Mouse (Mus musculus): ENCODE results near the gene Natd1. TPM values are rescaled to one million over a fixed set of nuclear protein-coding genes. Genes with fewer than 3 reads are reported as not detected.
"Not testable (repeated sequence)": the region's sequence is repeated elsewhere in the genome, so short reads cannot be mapped to it uniquely, and the experiment has no call there.

Gene Natd1
- total RNA-seq, 2 experiments from 2014 or later: 10.6 TPM

DNA sequence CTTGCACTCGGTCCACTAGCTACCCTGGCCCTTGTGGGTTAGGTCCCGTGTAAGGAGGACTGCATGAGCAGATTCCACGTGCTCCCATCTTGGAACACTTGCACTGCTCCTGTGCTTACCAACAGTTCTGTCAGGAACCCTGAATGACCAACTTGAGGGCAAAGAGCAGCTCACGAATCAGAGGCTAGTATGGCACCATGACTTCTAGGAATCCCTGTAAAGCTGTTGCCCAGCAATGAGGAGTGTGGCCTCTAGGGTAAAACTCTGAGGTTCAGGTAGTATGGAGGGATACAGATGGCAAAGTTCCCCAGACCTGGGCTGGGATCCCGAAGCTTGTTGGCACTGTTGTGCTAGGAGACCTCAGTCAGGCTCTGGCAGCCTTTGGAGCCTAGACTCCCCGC is 10.9 kb downstream of the Natd1 start:
- H3K4me3 ChIP-seq: no peak overlapping the region
- DNase-seq (ENCODE audit: low spot score in 2 of 2): no peak
- H3K27ac ChIP-seq: no peak overlapping the region
- TF ChIP-seq CTCF (conservative IDR thresholded peaks at IDR 0.05): no peak

DNA sequence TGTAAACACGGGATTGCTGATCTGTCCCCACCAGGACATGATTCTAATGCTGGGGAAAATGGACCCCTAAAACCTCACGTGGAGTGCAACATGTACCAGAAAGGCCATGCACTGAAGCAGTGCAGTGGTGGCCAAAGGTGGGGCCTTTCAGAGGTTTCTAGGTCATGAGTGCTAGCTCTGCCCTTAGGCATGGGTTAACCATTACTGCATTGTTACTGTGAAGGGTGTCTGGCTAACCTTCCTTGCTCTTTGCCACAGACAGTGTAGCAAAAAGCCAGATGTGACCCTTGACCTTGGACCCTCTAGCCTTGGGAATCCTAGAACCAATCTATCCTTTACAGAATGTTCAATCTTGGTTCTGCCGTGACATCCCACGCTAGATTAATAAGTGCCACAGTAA is 12.1 kb downstream of the Natd1 start:
- no peak for DNase-seq (ENCODE audit: low spot score in 2 of 2)
- TF ChIP-seq CTCF (conservative IDR thresholded peaks at IDR 0.05): no peak
- no peak overlapping the region for H3K27ac ChIP-seq
- H3K4me3 ChIP-seq: no peak overlapping the region

GRCm38 (mm10) chr11:60902001-60902400 is 12.5 kb downstream of the Natd1 start:
- Histone ChIP-seq H3K4me3 (no peak overlapping the region), H3K27ac (no peak overlapping the region)
- DNase-seq (ENCODE audit: low spot score in 2 of 2): no peak
- TF ChIP-seq CTCF (conservative IDR thresholded peaks at IDR 0.05): no peak

- no peak for TF ChIP-seq CTCF (conservative IDR thresholded peaks at IDR 0.05)
- H3K27ac ChIP-seq: no peak overlapping the region
- no peak overlapping the region for H3K4me3 ChIP-seq
- no peak for DNase-seq (ENCODE audit: low spot score in 2 of 2)
These were observed 18.6 kb downstream of the Natd1 start for GRCm38 (mm10) chr11:60895915-60896314.

DNA sequence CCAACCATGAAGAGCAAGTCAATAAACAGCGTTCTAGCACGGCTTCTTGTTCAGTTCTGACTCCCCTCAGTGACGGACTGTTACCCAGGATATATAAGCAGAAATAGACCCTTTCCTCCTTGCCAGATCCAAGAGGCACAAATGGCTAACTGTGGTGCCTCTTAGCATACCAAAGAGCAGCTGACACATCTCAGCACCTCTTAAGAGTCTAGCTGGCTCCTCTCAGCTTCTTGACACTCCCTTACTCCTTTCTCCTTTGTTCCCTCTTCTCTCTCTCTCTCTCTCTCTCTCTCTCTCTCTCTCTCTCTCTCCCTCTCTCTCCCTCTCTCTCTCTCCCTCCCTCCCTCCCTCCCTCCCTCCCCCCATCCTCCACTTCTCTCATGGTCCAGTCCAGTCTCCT is 23.8 kb downstream of the Natd1 start:
- TF ChIP-seq CTCF (conservative IDR thresholded peaks at IDR 0.05): no peak

DNA sequence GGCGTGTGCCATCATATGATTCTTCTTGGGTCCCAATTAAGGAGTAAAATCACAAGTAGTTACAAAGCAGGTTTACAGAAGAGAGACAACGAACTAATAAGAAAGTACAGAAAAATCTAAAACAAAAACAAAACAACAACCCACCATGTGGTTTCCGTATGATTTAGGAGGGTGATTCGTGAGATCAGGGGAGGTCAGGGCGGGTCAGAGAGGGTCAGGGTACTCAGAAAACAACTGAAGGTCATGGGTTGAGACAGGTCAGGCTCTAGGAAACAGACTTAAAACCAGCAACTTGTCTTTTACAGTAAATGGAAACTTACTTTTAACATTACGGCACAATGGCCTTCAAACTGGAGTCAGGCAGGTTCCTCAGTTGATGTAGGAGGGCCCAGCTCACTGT is 24.3 kb downstream of the Natd1 start:
- no peak overlapping the region for H3K27ac ChIP-seq
- no peak overlapping the region for H3K4me3 ChIP-seq
- DNase-seq (ENCODE audit: low spot score in 2 of 2): no peak
- TF ChIP-seq CTCF (conservative IDR thresholded peaks at IDR 0.05): no peak

More for the DNA sequence above, 23.8 kb downstream of the Natd1 start:
- no peak overlapping the region for H3K4me3 ChIP-seq
- no peak for DNase-seq (ENCODE audit: low spot score in 2 of 2)
- no peak overlapping the region for H3K27ac ChIP-seq

DNA sequence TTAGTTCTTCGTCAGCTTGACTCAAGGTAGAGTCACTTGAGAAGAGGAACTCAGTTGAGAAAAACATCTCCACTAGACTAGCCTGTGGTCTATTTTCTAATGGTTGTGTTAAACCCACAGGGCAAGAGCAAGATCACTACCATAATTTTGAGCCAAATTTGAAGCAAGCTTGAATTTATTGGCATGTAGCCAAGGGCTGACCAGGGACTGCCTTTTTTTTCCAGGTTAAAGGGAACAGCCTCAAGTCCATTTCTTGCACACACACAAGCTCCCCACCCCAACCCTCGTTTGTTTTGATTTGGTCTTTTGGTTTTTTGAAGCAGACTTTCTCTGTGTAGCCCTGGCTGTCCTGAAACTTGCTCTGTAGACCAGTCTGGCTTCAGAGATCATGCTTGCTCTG is 24.7 kb downstream of the Natd1 start:
- no peak for DNase-seq (ENCODE audit: low spot score in 2 of 2)
- TF ChIP-seq CTCF (conservative IDR thresholded peaks at IDR 0.05): no peak
- Histone ChIP-seq H3K27ac (no peak overlapping the region), H3K4me3 (no peak overlapping the region)

GRCm38 (mm10) chr11:60886986-60887385 is 27.6 kb downstream of the Natd1 start:
- not testable (repeated sequence) for H3K27ac ChIP-seq; DNase-seq (ENCODE audit: low spot score in 2 of 2); H3K4me3 ChIP-seq

DNA sequence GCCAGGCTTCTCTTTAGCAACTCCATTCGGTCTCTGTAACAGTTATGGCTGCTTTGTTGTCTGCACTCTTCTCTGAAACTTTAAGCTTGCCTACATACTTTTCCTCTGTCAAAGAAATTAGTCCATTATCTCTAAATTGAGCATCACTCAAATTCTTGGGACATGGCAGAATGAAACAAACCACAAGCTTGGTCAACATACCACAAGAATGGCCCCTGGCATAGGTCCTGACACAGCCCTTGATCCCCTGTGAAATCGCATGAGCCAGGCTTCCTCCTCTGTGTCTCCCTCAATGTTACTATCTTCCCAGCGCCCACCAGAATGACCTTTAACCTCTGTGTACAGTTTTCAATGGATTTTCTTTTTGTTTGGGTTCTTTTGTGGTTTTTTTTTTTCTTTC is 32.2 kb downstream of the Natd1 start:
- no peak for DNase-seq (ENCODE audit: low spot score in 2 of 2)
- no peak overlapping the region for H3K4me3 ChIP-seq
- TF ChIP-seq CTCF (conservative IDR thresholded peaks at IDR 0.05): no peak
- no peak overlapping the region for H3K27ac ChIP-seq

DNA sequence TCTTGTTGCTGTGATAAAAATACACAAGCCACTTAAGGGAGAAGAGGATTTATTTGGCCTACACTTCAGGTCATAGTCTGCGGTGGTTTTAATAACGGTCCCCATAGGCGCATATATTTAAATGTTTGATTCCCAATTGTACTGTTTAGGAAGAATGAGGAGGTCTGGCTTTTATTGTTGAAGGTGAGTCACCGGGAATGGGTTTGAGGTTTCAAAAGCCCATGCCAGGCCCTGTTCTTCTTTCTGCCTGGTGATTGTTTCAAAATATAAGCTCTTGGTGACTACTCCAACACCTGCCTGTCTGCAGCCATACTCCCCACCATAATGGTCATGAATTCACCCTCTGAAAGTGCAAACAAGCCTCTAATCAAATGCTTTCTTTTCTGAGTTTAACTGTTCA is 34.0 kb downstream of the Natd1 start:
- no peak for TF ChIP-seq CTCF (conservative IDR thresholded peaks at IDR 0.05)
- no peak for DNase-seq (ENCODE audit: low spot score in 2 of 2)

DNA sequence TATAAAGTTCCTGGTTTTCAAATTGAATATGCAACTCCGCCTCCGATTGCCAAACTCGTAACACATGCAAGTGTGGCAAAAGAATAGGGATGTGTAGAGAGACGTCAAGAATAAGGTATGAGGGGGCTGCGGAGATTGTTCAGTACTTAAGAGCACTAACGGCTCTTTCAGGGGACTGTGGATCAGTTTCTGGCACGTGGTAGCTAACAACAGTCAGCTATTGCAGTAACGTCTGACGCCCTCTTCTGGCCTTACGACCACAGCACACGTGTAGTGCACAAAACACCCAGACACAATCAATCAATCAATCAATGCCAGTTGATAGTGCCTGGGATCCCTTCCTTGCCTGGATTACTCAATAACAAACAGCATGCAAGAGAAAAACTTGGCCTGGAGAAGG is 35.1 kb downstream of the Natd1 start:
- peak overlapping the region; percentile 95 for H3K4me3 ChIP-seq
- H3K27ac ChIP-seq: peak overlapping the region; percentile 97
- TF ChIP-seq CTCF (conservative IDR thresholded peaks at IDR 0.05): peak; percentile 81
- peak; percentile 38 to 49 for DNase-seq (ENCODE audit: low spot score in 2 of 2)

More for the DNA sequence above, 34.0 kb downstream of the Natd1 start:
- Histone ChIP-seq H3K27ac (no peak overlapping the region), H3K4me3 (no peak overlapping the region)

DNA sequence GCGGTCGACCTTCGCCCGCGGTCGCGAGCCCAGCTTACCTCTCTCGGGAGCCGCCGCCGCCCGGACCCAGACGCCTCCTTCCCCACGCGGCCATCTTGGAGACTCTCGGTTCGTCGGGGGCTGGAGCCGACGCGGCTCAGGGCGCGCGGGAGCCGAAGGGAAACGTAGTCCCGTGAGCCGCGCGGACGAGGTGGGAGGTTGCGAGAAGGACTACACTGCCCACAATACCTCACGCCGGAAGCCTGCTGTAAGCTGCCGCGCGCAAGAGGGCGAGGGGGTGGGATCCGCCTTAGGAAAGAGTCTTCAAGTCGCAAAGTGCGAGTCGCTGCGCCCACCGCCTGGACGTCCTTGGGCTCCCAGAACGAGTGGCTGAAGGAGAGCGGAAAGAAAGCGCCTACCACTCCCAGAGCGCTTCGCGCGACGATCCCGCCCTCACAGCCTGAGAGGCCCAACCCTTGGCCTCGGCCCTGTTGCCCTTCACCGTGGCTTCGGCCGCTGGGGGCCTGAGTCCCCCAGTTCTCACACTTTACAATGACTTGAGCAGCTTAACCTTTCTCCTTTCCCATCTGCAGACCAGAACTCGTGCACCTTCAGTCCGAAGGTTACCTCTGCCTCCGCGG is 35.8 kb downstream of the Natd1 start, which contains the start of gene Tmem11:
TSS of gene Tmem11 (minus strand) at position 598 of the 620 bp plus-strand sequence.
- Histone ChIP-seq H3K27ac (peak within 1 kb of the TSS; percentile 97), H3K4me3 (peak within 1 kb of the TSS; percentile 95)
- DNase-seq (ENCODE audit: low spot score in 2 of 2): peak; percentile 93 to 98
- TF ChIP-seq CTCF (conservative IDR thresholded peaks at IDR 0.05): peak; percentile 24

GRCm38 (mm10) chr11:60878056-60878612 is 36.4 kb downstream of the Natd1 start:
- H3K27ac ChIP-seq: peak overlapping the region; percentile 97
- H3K4me3 ChIP-seq: peak overlapping the region; percentile 95
- peak; percentile 64 for TF ChIP-seq CTCF (conservative IDR thresholded peaks at IDR 0.05)
- peak; percentile 33 to 34 for DNase-seq (ENCODE audit: low spot score in 2 of 2)

GRCm38 (mm10) chr11:60873101-60873500 is 41.4 kb downstream of the Natd1 start:
- no peak for DNase-seq (ENCODE audit: low spot score in 2 of 2)
- Histone ChIP-seq H3K27ac (no peak overlapping the region), H3K4me3 (no peak overlapping the region)
- no peak for TF ChIP-seq CTCF (conservative IDR thresholded peaks at IDR 0.05)
